Mouse (Mus musculus): ENCODE results near the gene Cers3.

DNA sequence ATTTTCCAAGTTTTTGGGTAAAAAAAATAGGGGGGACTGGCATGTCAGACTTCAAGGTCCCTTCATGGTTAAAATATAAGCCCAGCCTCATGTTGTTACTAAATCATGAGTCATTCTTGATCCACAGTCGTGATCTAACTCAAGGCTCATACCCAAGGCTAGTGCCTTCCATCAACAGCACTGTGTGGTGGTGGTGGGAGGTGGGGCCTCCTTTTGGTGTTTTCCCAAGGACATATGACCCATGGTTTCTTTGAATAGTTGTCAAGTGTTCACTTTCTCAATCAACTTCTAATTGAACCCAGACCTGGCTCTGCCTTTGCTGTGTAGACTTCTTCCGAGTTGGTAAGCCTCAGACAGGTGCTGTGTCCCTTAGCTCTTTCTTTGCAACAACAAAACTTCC is 44.5 kb downstream of the Cers3 start:
- TF ChIP-seq MAFK (IDR thresholded peaks at IDR 0.05; ENCODE audit: insufficient read depth, low read depth, low read length) (no peak), ZNF384 (IDR thresholded peaks at IDR 0.05; ENCODE audit: low read depth, low read length) (no peak), ZC3H11A (IDR thresholded peaks at IDR 0.05; ENCODE audit: borderline replicate concordance, low read depth, low read length) (no peak), CHD2 (IDR thresholded peaks at IDR 0.05; ENCODE audit: low read depth, low read length) (no peak)
